Mouse (Mus musculus) gastrocnemius, postnatal 10 days (tissue): ENCODE data around the gene Tekt4. TPM values are rescaled to one million over a fixed set of nuclear protein-coding genes. Genes with fewer than 3 reads are reported as not detected.
A peak's percentile ranks its signal among the peaks of the same experiment; 100 is the strongest.

ENCODE experiments used
- DNase-seq: peaks from one replicate; pipeline ENCODE4 v3.0.0; 2021; ENCODE audit warnings: mixed read lengths
- long read RNA-seq, 2 experiments: library from polyadenylated mRNA; stranded (forward); transcript quantifications; one replicate each; pipeline ENCODE4 v2.0.0; 2021
- total RNA-seq, 2 experiments: library from RNA; stranded (reverse); gene quantifications; 2 replicates each; pipeline ENCODE4 v1.2.3; 2021

Tekt4 gene
- not detected for total RNA-seq
- long read RNA-seq, experiment 1 = 0 reads
- long read RNA-seq, experiment 2 = 0 reads

- no peak for DNase-seq
These were observed at the start of gene Tekt4 for GRCm38 (mm10) chr17:25454272-25454671. Gene Tekt4 (plus strand): TSS chr17:25454615.

- no peak for DNase-seq
These were observed 49.1 kb upstream of the Tekt4 start for GRCm38 (mm10) chr17:25405224-25405895.

- no peak for DNase-seq
These were observed 48.4 kb upstream of the Tekt4 start for GRCm38 (mm10) chr17:25406011-25406441.

GRCm38 (mm10) chr17:25407352-25407751 is 47.1 kb upstream of the Tekt4 start:
- DNase-seq = no peak

- DNase-seq = no peak
These were observed 46.0 kb upstream of the Tekt4 start for GRCm38 (mm10) chr17:25408302-25408999.

GRCm38 (mm10) chr17:25409621-25410020 is 44.8 kb upstream of the Tekt4 start:
- DNase-seq = no peak

- DNase-seq = no peak
These were observed 44.2 kb upstream of the Tekt4 start for GRCm38 (mm10) chr17:25410180-25410579.

GRCm38 (mm10) chr17:25410786-25411185 is 43.6 kb upstream of the Tekt4 start:
- DNase-seq = no peak

GRCm38 (mm10) chr17:25411251-25411650 is 43.2 kb upstream of the Tekt4 start:
- no peak for DNase-seq

- DNase-seq = no peak
These were observed 40.2 kb upstream of the Tekt4 start for GRCm38 (mm10) chr17:25414209-25414608.

- no peak for DNase-seq
These were observed 39.5 kb upstream of the Tekt4 start for GRCm38 (mm10) chr17:25414917-25415316.

GRCm38 (mm10) chr17:25415421-25415913 is 38.9 kb upstream of the Tekt4 start:
- no peak for DNase-seq

- DNase-seq = no peak
These were observed 38.2 kb upstream of the Tekt4 start for GRCm38 (mm10) chr17:25416219-25416618.

GRCm38 (mm10) chr17:25417990-25418389 is 36.4 kb upstream of the Tekt4 start:
- no peak for DNase-seq

- DNase-seq = no peak
These were observed 35.5 kb upstream of the Tekt4 start for GRCm38 (mm10) chr17:25418926-25419325.

GRCm38 (mm10) chr17:25420998-25421397 is 33.4 kb upstream of the Tekt4 start:
- DNase-seq = no peak

GRCm38 (mm10) chr17:25424526-25425080 is 29.8 kb upstream of the Tekt4 start:
- DNase-seq = no peak

GRCm38 (mm10) chr17:25425996-25426395 is 28.4 kb upstream of the Tekt4 start:
- no peak for DNase-seq

- DNase-seq = peak; percentile 25
These were observed 27.0 kb upstream of the Tekt4 start for GRCm38 (mm10) chr17:25427441-25427840.

- no peak for DNase-seq
These were observed 25.2 kb upstream of the Tekt4 start for GRCm38 (mm10) chr17:25429240-25429639.

- DNase-seq = no peak
These were observed 24.5 kb upstream of the Tekt4 start for GRCm38 (mm10) chr17:25429886-25430285.

- no peak for DNase-seq
These were observed 23.9 kb upstream of the Tekt4 start for GRCm38 (mm10) chr17:25430534-25430933.
